Mouse (Mus musculus) intestine, postnatal 0 days (tissue): Measurements from ENCODE around the gene Kctd5. TPM values are rescaled to one million over a fixed set of nuclear protein-coding genes. Genes with fewer than 3 reads are reported as not detected.

ENCODE experiments used
- ATAC-seq: fragments of 200-750 bp; cut with Nextera tagmentation; 2 replicates; pipeline ENCODE4 v1.8.0; 2017; ENCODE audit warnings: mild to moderate bottlenecking, moderate TSS enrichment, moderate library complexity
- H3K27ac ChIP-seq: fragments of 300-500 bp; sonication (generic); 2 replicates; pipeline ENCODE4 v1.5.1; 2014; ENCODE audit warnings: mild to moderate bottlenecking, low read depth, low read length, moderate library complexity
- H3K27me3 ChIP-seq: fragments of 300-500 bp; sonication (generic); replicated peaks from 2 replicates; pipeline ENCODE4 v1.6.1; 2014; ENCODE audit warnings: low read length, mixed read lengths; ENCODE audit not compliant: control insufficient read depth, insufficient read depth
- H3K36me3 ChIP-seq: fragments of 300-500 bp; sonication (generic); 2 replicates; pipeline ENCODE4 v1.6.1; 2014; ENCODE audit warnings: mild to moderate bottlenecking, moderate library complexity; ENCODE audit not compliant: control insufficient read depth, insufficient read depth
- H3K4me1 ChIP-seq: fragments of 300-500 bp; sonication (generic); replicated peaks from 2 replicates; pipeline ENCODE4 v1.6.1; 2014; ENCODE audit warnings: antibody characterized with exemption, low read length, mixed read lengths; ENCODE audit not compliant: control insufficient read depth, insufficient read depth
- H3K4me2 ChIP-seq: fragments of 300-500 bp; sonication (generic); replicated peaks from 2 replicates; pipeline ENCODE4 v1.6.1; 2014; ENCODE audit warnings: low read depth, mild to moderate bottlenecking, moderate library complexity
- H3K4me3 ChIP-seq: fragments of 300-500 bp; sonication (generic); 2 replicates; pipeline ENCODE4 v1.5.1; 2014; ENCODE audit warnings: low read depth, low read length
- H3K9ac ChIP-seq: fragments of 300-500 bp; sonication (generic); 2 replicates; pipeline ENCODE4 v1.6.1; 2014; ENCODE audit warnings: mild to moderate bottlenecking, low read depth, low read length
- H3K9me3 ChIP-seq: fragments of 300-500 bp; sonication (generic); 2 replicates; pipeline ENCODE4 v1.6.1; 2016; ENCODE audit warnings: mixed run types; ENCODE audit not compliant: control insufficient read depth
- CTCF ChIP-seq: sonication (generic); IDR thresholded peaks from 2 replicates; pipeline ENCODE4 v1.5.1; 2016; ENCODE audit warnings: low read depth, mild to moderate bottlenecking, control low read depth, antibody characterized with exemption, moderate library complexity
- WGBS: fragments of 180-500 bp; shearing (Covaris S2); extraction: QIAGEN DNeasy Blood & Tissue Kit; methylation state at CpG from one replicate; pipeline ENCODE4 v1.1.7; 2014; 5-methylcytosine and 5-hydroxymethylcytosine counted together
- polyA plus RNA-seq: library from polyadenylated mRNA; unstranded; fragments of >200 nt; fragmentation: Nextera tagmentation; extraction: Ambion mirVana; gene quantifications from 2 replicates; pipeline ENCODE4 v1.2.1, GENCODE M21; 2015

The Kctd5 gene
- polyA plus RNA-seq: 58.5 and 61.3 TPM in 2 replicates

GRCm38 (mm10) chr17:24072919-24073696 is at the start of gene Kctd5:
Kctd5 (minus strand) TSS chr17:24073485.
- H3K36me3 ChIP-seq: peaks cover 16% of the 10 kb centered on the region
- H3K4me2 ChIP-seq: peak within 1 kb of the TSS; percentile 64
- peak within 1 kb of the TSS; percentile 71 for H3K4me3 ChIP-seq
- H3K27ac ChIP-seq: peak within 1 kb of the TSS; percentile 72
- H3K9ac ChIP-seq: peak within 1 kb of the TSS; percentile 79
- no peaks in the 10 kb centered on the region for H3K9me3 ChIP-seq
- peak; percentile 95 for ATAC-seq
- H3K27me3 ChIP-seq: no peaks in the 10 kb centered on the region
- WGBS: under 1% methylated on average over 61 of the region's 62 CpGs
- TF ChIP-seq CTCF: no peak
- no peaks in the 10 kb centered on the region for H3K4me1 ChIP-seq

- H3K4me2 ChIP-seq: no peak overlapping the region
- no peaks in the 10 kb centered on the region for H3K27me3 ChIP-seq
- ATAC-seq: no peak
- 79% methylated on average over 3 of the region's 3 CpGs for WGBS
- H3K4me1 ChIP-seq: 0 out of 2 replicates have a peak, but pooled peaks cover 2% of the 10 kb centered on the region
- H3K4me3 ChIP-seq: no peak overlapping the region
- H3K9ac ChIP-seq: no peak overlapping the region
- no peak overlapping the region for H3K27ac ChIP-seq
- H3K9me3 ChIP-seq: no peaks in the 10 kb centered on the region
- no peaks in the 10 kb centered on the region for H3K36me3 ChIP-seq
- TF ChIP-seq CTCF: no peak
Observed at GRCm38 (mm10) chr17:24119446-24119845, 46.2 kb upstream of the Kctd5 start.

- TF ChIP-seq CTCF: no peak
Observed at GRCm38 (mm10) chr17:24113031-24113430, 39.7 kb upstream of the Kctd5 start.

GRCm38 (mm10) chr17:24111256-24111655 is 38.0 kb upstream of the Kctd5 start:
- ATAC-seq: no peak
- Histone ChIP-seq H3K36me3 (peaks cover 31% of the 10 kb centered on the region), H3K9ac (no peak overlapping the region), H3K4me2 (no peak overlapping the region), H3K27me3 (no peaks in the 10 kb centered on the region), H3K4me1 (no peaks in the 10 kb centered on the region), H3K9me3 (no peaks in the 10 kb centered on the region), H3K27ac (no peak overlapping the region), H3K4me3 (no peak overlapping the region)
- WGBS: 65% methylated on average over 1 of the region's 1 CpGs
- TF ChIP-seq CTCF: no peak

More at GRCm38 (mm10) chr17:24113031-24113430, 39.7 kb upstream of the Kctd5 start:
- H3K4me2 ChIP-seq: no peak overlapping the region
- peaks cover 22% of the 10 kb centered on the region for H3K36me3 ChIP-seq
- WGBS: 73% methylated on average over 4 of the region's 4 CpGs
- H3K4me1 ChIP-seq: 0 out of 2 replicates have a peak, but pooled peaks cover 2% of the 10 kb centered on the region
- ATAC-seq: no peak
- H3K9me3 ChIP-seq: no peaks in the 10 kb centered on the region
- H3K27ac ChIP-seq: no peak overlapping the region
- no peaks in the 10 kb centered on the region for H3K27me3 ChIP-seq
- no peak overlapping the region for H3K4me3 ChIP-seq
- no peak overlapping the region for H3K9ac ChIP-seq

- no peak for ATAC-seq
- Histone ChIP-seq H3K27ac (no peak overlapping the region), H3K4me3 (no peak overlapping the region), H3K4me1 (no peaks in the 10 kb centered on the region), H3K9me3 (no peaks in the 10 kb centered on the region), H3K9ac (no peak overlapping the region), H3K4me2 (no peak overlapping the region), H3K36me3 (peaks cover 42% of the 10 kb centered on the region), H3K27me3 (no peaks in the 10 kb centered on the region)
- WGBS: 83% methylated on average over 1 of the region's 1 CpGs
- TF ChIP-seq CTCF: no peak
Observed at GRCm38 (mm10) chr17:24108896-24109295, 35.6 kb upstream of the Kctd5 start.

GRCm38 (mm10) chr17:24105111-24105510 is 31.8 kb upstream of the Kctd5 start:
- Histone ChIP-seq H3K9ac (no peak overlapping the region), H3K27me3 (no peaks in the 10 kb centered on the region), H3K9me3 (no peaks in the 10 kb centered on the region), H3K36me3 (peaks cover 47% of the 10 kb centered on the region), H3K27ac (no peak overlapping the region), H3K4me1 (no peaks in the 10 kb centered on the region), H3K4me3 (no peak overlapping the region), H3K4me2 (no peak overlapping the region)
- 56% methylated on average over 2 of the region's 2 CpGs for WGBS
- TF ChIP-seq CTCF: no peak
- no peak for ATAC-seq
